Mouse (Mus musculus): ENCODE results near the gene Camta1. TPM values are rescaled to one million over a fixed set of nuclear protein-coding genes. Genes with fewer than 3 reads are reported as not detected.

Gene Camta1
- 9.3 and 15.5 TPM in 2 replicates for total RNA-seq (2012; rRNA removed)

DNA sequence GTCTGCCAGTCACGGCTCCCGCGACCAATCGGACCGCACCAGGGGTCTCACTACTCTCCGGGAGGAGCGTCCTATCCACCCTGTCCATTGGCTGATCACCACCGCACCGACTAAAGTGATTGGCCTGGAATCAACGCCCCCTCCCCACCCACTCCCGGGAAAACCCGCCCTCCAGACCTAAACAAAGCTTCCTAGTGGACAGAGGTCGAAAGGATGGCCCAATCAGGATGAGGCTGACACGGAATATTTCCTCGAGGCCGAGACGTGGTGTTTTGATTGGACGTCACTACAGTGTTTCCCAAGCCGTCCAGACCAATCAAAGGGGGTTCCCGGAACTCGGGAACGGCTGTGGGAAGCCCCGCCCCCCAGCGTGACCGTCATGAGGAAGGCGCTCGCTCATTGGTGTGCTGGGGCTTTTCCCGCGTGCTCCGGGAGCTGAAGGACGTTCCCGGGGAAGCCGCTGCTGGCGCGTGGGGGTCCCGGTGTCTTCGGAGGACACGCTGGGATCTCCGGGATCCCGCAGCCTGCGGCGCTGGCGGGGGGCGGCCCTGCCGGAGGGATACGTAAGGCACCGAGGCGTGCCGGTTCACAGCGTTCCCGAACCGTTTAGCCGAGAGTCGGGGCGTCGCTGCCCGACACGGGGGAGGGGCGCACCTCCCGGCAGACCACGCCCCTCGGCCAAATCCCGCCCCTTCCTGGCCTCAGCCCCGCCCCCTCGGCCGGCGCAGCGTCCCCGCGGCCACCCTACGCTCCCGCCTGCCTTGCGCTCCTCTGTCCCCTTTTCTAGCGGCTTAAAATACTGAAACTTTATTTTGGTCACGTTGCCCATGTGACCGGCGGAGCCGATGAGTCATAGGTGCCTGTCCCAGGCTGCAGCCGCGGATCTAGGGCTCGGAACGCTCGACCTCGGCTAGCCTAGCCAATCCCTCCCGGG lies at the start of gene Camta1:
Camta1 (minus strand) TSS at position 71 of the 934 bp plus-strand sequence.
- Histone ChIP-seq H3K36me3 (ENCODE audit: control insufficient read depth, insufficient read depth, low read length, poor library complexity, severe bottlenecking) (peaks cover 3% of the 10 kb centered on the region; the same call in 1 of the 2 replicates), H3K9me3 (ENCODE audit: control insufficient read depth, insufficient read depth, low read depth, low read length) (no peaks in the 10 kb centered on the region), H3K9ac (ENCODE audit: insufficient read depth, low read depth, low read length, poor library complexity, severe bottlenecking) (peak within 1 kb of the TSS; percentile 96), H3K4me1 (ENCODE audit: control insufficient read depth in 2 of 2, insufficient read depth in 2 of 2, low read length in 2 of 2, poor library complexity in 1 of 2) (peaks cover 3 to 4% of the 10 kb centered on the region in 2 experiments; a peak in 2 of 4 replicates), H3K27ac (ENCODE audit: insufficient read depth, low read depth, low read length, poor library complexity, severe bottlenecking) (peak within 1 kb of the TSS; percentile 92), H3K4me3 (ENCODE audit: insufficient read depth in 1 of 2, low read depth in 1 of 2, low read length in 2 of 2, poor library complexity in 1 of 2, severe bottlenecking in 1 of 2) (peak within 1 kb of the TSS; percentile 92 to 99)
- in situ Hi-C loops (cut with MboI; ENCODE audit: low sequenced_read_pairs in 2 of 2, unreplicated experiment in 2 of 2), result no loop called here
- no peak for TF ChIP-seq MAFK (IDR thresholded peaks at IDR 0.05; ENCODE audit: insufficient read depth, low read depth, low read length)
- peak; percentile 91 for TF ChIP-seq CHD2 (IDR thresholded peaks at IDR 0.05; ENCODE audit: low read depth, low read length)
- TF ChIP-seq HCFC1 (IDR thresholded peaks at IDR 0.05; ENCODE audit: borderline replicate concordance, insufficient read depth, low read length), result peak; percentile 49
- DNase-seq (ENCODE audit: low read depth, low spot score), result peak; percentile 99

DNA sequence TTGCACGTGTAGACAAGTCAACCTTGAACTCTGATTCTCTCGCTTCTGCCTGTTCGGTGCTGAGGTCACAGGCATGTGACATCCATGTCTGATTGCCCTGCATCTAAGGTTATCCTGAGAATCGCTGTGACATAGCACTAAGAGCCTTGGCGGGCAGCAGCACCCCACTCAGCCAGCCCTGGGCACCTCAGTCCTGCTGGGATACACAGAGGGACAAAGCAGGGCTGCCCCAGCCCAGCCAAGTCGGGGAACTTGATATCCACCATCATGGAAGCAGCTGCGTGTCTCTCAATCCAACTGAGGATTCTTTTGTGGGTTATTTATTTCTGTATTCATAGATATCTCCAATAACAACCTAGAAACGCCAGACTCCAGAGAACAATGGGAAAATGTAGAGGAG lies 47.1 kb upstream of the Camta1 start:
- Histone ChIP-seq H3K4me1 (ENCODE audit: control insufficient read depth in 2 of 2, insufficient read depth in 2 of 2, low read length in 2 of 2, poor library complexity in 1 of 2) (peaks cover 2 to 16% of the 10 kb centered on the region in 2 experiments; a peak in 2 of 4 replicates), H3K9me3 (ENCODE audit: control insufficient read depth, insufficient read depth, low read depth, low read length) (no peaks in the 10 kb centered on the region), H3K9ac (ENCODE audit: insufficient read depth, low read depth, low read length, poor library complexity, severe bottlenecking) (no peak overlapping the region), H3K36me3 (ENCODE audit: control insufficient read depth, insufficient read depth, low read length, poor library complexity, severe bottlenecking) (no peaks in the 10 kb centered on the region), H3K4me3 (ENCODE audit: insufficient read depth in 1 of 2, low read depth in 1 of 2, low read length in 2 of 2, poor library complexity in 1 of 2, severe bottlenecking in 1 of 2) (no peak overlapping the region), H3K27ac (ENCODE audit: insufficient read depth, low read depth, low read length, poor library complexity, severe bottlenecking) (no peak overlapping the region)
- in situ Hi-C loops (cut with MboI; ENCODE audit: low sequenced_read_pairs in 2 of 2, unreplicated experiment in 2 of 2), result no loop called here
- TF ChIP-seq ZC3H11A (IDR thresholded peaks at IDR 0.05; ENCODE audit: borderline replicate concordance, low read depth, low read length), result no peak
- no peak for TF ChIP-seq MAFK (IDR thresholded peaks at IDR 0.05; ENCODE audit: insufficient read depth, low read depth, low read length)
- no peak for TF ChIP-seq ZNF384 (IDR thresholded peaks at IDR 0.05; ENCODE audit: low read depth, low read length)
- no peak for TF ChIP-seq HCFC1 (IDR thresholded peaks at IDR 0.05; ENCODE audit: borderline replicate concordance, insufficient read depth, low read length)
- no peak for TF ChIP-seq CHD2 (IDR thresholded peaks at IDR 0.05; ENCODE audit: low read depth, low read length)
- no peak for DNase-seq (ENCODE audit: low read depth, low spot score)

DNA sequence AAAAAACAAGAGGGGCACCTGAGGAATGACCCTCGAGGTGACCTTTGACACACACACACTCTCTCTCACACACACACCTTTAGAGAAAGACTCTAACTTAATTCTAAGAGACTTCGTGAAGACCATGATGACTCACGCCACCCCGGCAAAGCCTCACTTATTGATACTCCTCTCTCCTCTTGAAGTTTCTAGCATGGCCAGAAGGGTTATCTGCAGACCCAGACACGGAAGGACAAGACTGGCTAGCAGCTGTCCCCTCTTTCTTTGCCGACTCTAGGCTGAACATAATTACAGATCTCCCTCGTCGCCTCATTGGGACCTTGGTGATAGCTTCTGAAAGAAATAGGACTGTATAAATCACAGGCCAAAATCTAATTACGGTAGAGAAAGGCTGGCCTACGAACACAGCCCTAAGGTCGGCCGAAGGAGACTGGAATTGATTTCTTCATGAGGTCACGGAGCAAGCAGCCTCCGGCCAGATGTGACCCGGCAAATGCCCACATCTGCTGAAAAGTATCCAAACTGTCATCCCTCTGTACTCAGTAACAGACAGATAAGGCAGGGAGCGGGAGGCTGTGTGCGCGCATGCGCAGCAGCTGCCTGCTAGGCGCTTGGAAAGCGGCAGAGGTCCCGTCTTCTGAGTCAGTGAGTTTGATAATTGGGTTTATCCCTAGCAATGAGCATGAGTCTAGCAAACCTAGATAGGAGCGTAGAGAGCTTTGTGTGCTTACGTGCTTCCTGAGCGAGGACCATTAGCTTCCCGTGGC lies 46.1 kb upstream of the Camta1 start:
- no peak for DNase-seq (ENCODE audit: low read depth, low spot score)
- Histone ChIP-seq H3K27ac (ENCODE audit: insufficient read depth, low read depth, low read length, poor library complexity, severe bottlenecking) (no peak overlapping the region), H3K9ac (ENCODE audit: insufficient read depth, low read depth, low read length, poor library complexity, severe bottlenecking) (no peak overlapping the region), H3K9me3 (ENCODE audit: control insufficient read depth, insufficient read depth, low read depth, low read length) (no peaks in the 10 kb centered on the region), H3K4me1 (ENCODE audit: control insufficient read depth in 2 of 2, insufficient read depth in 2 of 2, low read length in 2 of 2, poor library complexity in 1 of 2) (peaks cover 4 to 19% of the 10 kb centered on the region in 2 experiments; a peak in 2 of 4 replicates), H3K4me3 (ENCODE audit: insufficient read depth in 1 of 2, low read depth in 1 of 2, low read length in 2 of 2, poor library complexity in 1 of 2, severe bottlenecking in 1 of 2) (no peak overlapping the region), H3K36me3 (ENCODE audit: control insufficient read depth, insufficient read depth, low read length, poor library complexity, severe bottlenecking) (no peaks in the 10 kb centered on the region)
- in situ Hi-C loops (cut with MboI; ENCODE audit: low sequenced_read_pairs in 2 of 2, unreplicated experiment in 2 of 2), result no loop called here
- TF ChIP-seq ZNF384 (IDR thresholded peaks at IDR 0.05; ENCODE audit: low read depth, low read length) (no peak), ZC3H11A (IDR thresholded peaks at IDR 0.05; ENCODE audit: borderline replicate concordance, low read depth, low read length) (no peak), MAFK (IDR thresholded peaks at IDR 0.05; ENCODE audit: insufficient read depth, low read depth, low read length) (no peak), CHD2 (IDR thresholded peaks at IDR 0.05; ENCODE audit: low read depth, low read length) (no peak), HCFC1 (IDR thresholded peaks at IDR 0.05; ENCODE audit: borderline replicate concordance, insufficient read depth, low read length) (no peak)

DNA sequence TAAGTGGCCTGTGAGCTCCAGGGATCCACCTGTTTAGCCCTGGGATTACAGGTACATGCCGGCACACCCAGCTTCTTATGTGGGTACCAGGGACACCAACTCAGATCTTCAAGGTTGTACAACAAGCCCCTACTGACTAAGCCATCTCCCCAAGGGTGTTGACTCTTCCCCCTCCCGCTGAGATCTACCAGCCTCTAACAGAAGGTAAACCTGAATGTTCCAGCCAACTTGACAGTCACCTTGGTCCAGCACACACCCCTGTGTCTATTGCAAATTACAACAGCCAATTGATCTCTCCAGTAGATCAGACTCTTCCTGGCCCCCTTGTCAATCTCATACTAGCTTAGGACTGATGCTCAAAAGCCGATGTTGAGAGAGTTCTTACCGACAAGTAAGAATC lies 43.9 kb upstream of the Camta1 start:
- in situ Hi-C loops (cut with MboI; ENCODE audit: low sequenced_read_pairs in 2 of 2, unreplicated experiment in 2 of 2), result no loop called here
- Histone ChIP-seq H3K4me3 (ENCODE audit: insufficient read depth in 1 of 2, low read depth in 1 of 2, low read length in 2 of 2, poor library complexity in 1 of 2, severe bottlenecking in 1 of 2) (no peak overlapping the region), H3K4me1 (ENCODE audit: control insufficient read depth in 2 of 2, insufficient read depth in 2 of 2, low read length in 2 of 2, poor library complexity in 1 of 2) (peaks cover 4 to 26% of the 10 kb centered on the region in 2 experiments; a peak in 2 of 4 replicates), H3K27ac (ENCODE audit: insufficient read depth, low read depth, low read length, poor library complexity, severe bottlenecking) (no peak overlapping the region), H3K36me3 (ENCODE audit: control insufficient read depth, insufficient read depth, low read length, poor library complexity, severe bottlenecking) (no peaks in the 10 kb centered on the region), H3K9me3 (ENCODE audit: control insufficient read depth, insufficient read depth, low read depth, low read length) (no peaks in the 10 kb centered on the region), H3K9ac (ENCODE audit: insufficient read depth, low read depth, low read length, poor library complexity, severe bottlenecking) (no peak overlapping the region)
- TF ChIP-seq HCFC1 (IDR thresholded peaks at IDR 0.05; ENCODE audit: borderline replicate concordance, insufficient read depth, low read length), result no peak
- DNase-seq (ENCODE audit: low read depth, low spot score), result no peak

All from ES-E14 (cell line).